Mouse (Mus musculus): Measurements from ENCODE around the gene Smndc1.

Gene Smndc1

DNA sequence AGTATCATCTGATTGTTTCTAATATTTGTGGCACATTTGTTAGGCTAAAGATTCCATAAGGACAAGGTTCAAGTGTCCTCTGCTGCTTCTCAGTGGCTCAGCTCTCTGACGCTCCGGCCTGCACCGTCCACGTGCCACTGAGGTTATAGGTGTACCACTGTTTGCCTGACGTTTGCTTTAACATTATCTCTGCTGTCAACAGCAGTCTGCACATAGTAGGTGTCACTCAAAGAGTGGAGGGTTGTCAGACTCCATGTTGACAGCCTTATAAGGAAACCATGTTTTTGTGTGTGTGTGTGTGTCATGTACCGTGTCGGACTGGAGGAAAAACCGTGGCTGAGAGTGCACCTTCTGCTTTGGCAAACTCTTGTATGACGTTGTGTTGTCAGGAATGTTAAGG, 55.1 kb downstream of the Smndc1 start:
- no peak for DNase-seq

DNA sequence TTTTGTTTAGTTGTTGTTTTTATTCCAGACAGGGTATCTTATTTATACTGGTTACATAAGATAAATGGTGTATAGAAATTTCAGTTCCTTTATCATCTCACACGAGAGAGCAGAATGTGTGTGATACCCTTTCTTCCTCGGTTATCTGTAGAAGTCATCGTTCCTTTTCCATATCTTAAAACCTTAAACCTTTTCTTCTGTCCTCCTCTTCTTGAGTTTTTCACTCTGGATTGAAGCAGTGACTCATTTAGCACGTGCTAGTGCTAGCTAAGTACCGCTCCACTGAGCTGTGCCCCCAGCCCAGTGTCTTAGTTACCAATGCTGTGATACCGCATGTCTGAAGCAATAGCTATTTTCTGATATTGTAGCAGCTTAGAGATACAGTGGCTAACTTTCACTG, 56.6 kb downstream of the Smndc1 start:
- no peak for DNase-seq

DNA sequence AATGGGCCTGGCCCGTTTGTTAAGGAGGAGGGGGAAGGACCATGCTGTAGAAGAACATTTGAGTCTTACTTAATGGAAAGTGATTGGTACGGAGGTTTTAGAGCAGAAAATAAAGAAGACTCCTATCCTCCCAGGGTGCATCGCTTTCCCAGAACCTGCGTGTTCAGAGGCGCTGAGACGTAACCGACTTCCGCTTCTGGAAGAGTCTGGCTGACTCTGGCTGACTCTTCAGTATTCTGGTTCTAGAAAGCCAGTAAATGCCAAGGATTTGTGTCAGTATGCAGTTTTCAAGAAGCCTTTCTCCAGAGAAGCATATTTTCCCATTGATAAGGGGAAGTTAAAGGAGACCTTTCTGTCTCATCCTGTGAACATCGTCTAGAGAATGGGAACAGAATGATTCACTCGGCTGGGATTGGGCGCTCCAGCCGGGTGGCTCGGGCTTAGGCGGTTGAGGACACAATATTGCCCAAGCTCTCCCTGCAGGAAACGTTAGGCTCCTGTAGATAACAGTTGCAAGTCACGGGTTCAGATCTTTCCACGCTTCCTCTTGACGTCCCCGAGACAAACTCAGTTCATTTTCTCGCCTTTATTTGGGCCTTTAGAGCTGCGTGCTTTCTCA, 58.4 kb downstream of the Smndc1 start:
- DNase-seq = no peak

DNA sequence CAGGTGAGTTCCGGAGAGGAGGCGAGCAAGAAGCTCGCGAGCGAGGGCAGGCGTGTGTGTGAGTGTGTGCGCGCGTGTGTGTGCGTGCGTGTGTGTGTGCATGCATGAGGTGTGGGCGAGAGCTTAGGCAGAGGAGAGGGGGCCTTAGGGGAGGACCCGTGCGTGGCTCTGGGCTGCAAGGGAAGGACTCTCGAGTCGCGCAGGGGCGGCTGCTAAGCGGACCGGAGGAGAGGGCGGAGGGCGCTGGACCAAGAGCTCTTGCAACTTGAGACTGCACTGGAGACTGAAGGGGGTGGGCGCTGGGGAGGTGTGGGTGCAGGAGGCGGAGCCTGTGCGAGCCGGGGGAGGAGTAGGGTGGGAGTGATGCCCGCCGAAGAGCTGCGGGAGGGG, 60.4 kb downstream of the Smndc1 start:
- peak; percentile 99 for DNase-seq
